Mouse (Mus musculus) embryonic fibroblast, embryonic 13.5 days (primary cell): ENCODE data around the gene Cic. TPM values are rescaled to one million over a fixed set of nuclear protein-coding genes. Genes with fewer than 3 reads are reported as not detected.
A peak's percentile ranks its signal among the peaks of the same experiment; 100 is the strongest.

Experiments used
- H3K27ac ChIP-seq: 2 replicates; pipeline ENCODE4 v1.5.1; 2012; ENCODE audit warnings: low read length, control low read depth, inconsistent platforms; ENCODE audit not compliant: insufficient read depth
- H3K4me1 ChIP-seq: 2 replicates; pipeline ENCODE4 v1.6.1; 2011; ENCODE audit warnings: low read length; ENCODE audit not compliant: control insufficient read depth, insufficient read depth
- H3K4me3 ChIP-seq: 2 replicates; pipeline ENCODE4 v1.5.1; 2011; ENCODE audit warnings: mild to moderate bottlenecking, control low read depth, low read length; ENCODE audit not compliant: insufficient read depth
- CTCF ChIP-seq: IDR thresholded peaks from 2 replicates; pipeline ENCODE4 v1.5.1; 2011; ENCODE audit warnings: mild to moderate bottlenecking, control low read depth, low read length, moderate library complexity, borderline replicate concordance; ENCODE audit not compliant: insufficient read depth
- POLR2A ChIP-seq: IDR thresholded peaks from 2 replicates; pipeline ENCODE4 v1.6.1; 2011; ENCODE audit warnings: low read depth, mild to moderate bottlenecking, control low read depth, low read length, moderate library complexity
- polyA plus RNA-seq: library from polyadenylated mRNA; stranded (reverse); fragments of >200 nt; gene quantifications from 2 replicates; pipeline ENCODE4 v1.2.4, GENCODE M21; 2011; ENCODE audit warnings: low read depth; ENCODE audit not compliant: missing spikeins, insufficient read length

The Cic gene
- polyA plus RNA-seq, 1 experiment: 152 TPM

- Histone ChIP-seq H3K4me3 (no peak overlapping the region), H3K27ac (peak overlapping the region; percentile 81), H3K4me1 (peaks cover 24% of the 10 kb centered on the region)
- TF ChIP-seq CTCF (no peak), POLR2A (0 out of 2 replicates have a peak, but pooled peaks have one; percentile 6)
These were observed 9.9 kb downstream of the Cic start for GRCm38 (mm10) chr7:25277405-25277804.

- TF ChIP-seq POLR2A: no peak
- TF ChIP-seq CTCF: no peak
- peaks cover 24% of the 10 kb centered on the region for H3K4me1 ChIP-seq
These were observed 10.5 kb downstream of the Cic start for GRCm38 (mm10) chr7:25277998-25278340.

GRCm38 (mm10) chr7:25278341-25279075, 11.0 kb downstream of the Cic start:
- H3K27ac ChIP-seq: peak overlapping the region; percentile 100
- H3K4me3 ChIP-seq: peak overlapping the region; percentile 44
- H3K4me1 ChIP-seq: peaks cover 24% of the 10 kb centered on the region
- TF ChIP-seq CTCF (peak; percentile 75; the same call in 1 of the 2 replicates), POLR2A (peak; percentile 70)

More at GRCm38 (mm10) chr7:25277998-25278340, 10.5 kb downstream of the Cic start:
- Histone ChIP-seq H3K4me3 (peak overlapping the region; percentile 41), H3K27ac (peak overlapping the region; percentile 81)

GRCm38 (mm10) chr7:25279076-25279860, 11.8 kb downstream of the Cic start:
- Histone ChIP-seq H3K4me1 (peaks cover 24% of the 10 kb centered on the region), H3K4me3 (peak overlapping the region; percentile 40), H3K27ac (peak overlapping the region; percentile 100)
- TF ChIP-seq CTCF (no peak), POLR2A (peak; percentile 39; the same call in 1 of the 2 replicates)

- Histone ChIP-seq H3K4me3 (peak overlapping the region; percentile 40), H3K4me1 (peaks cover 24% of the 10 kb centered on the region)
- TF ChIP-seq POLR2A (peak; percentile 63), CTCF (no peak)
These were observed 12.6 kb downstream of the Cic start for GRCm38 (mm10) chr7:25279861-25280791.

GRCm38 (mm10) chr7:25281166-25281733, 13.7 kb downstream of the Cic start:
- TF ChIP-seq CTCF (no peak), POLR2A (no peak)
- H3K27ac ChIP-seq: peak overlapping the region; percentile 100
- no peak overlapping the region for H3K4me3 ChIP-seq
- H3K4me1 ChIP-seq: peaks cover 18% of the 10 kb centered on the region; the same call in 1 of the 2 replicates

More at GRCm38 (mm10) chr7:25279861-25280791, 12.6 kb downstream of the Cic start:
- H3K27ac ChIP-seq: peak overlapping the region; percentile 100

GRCm38 (mm10) chr7:25281734-25282601, 14.5 kb downstream of the Cic start:
- H3K4me1 ChIP-seq: peaks cover 18% of the 10 kb centered on the region; the same call in 1 of the 2 replicates
- peak overlapping the region; percentile 33 for H3K4me3 ChIP-seq
- peak overlapping the region; percentile 100 for H3K27ac ChIP-seq
- TF ChIP-seq CTCF (no peak), POLR2A (peak; percentile 98)

- TF ChIP-seq POLR2A (peak; percentile 20), CTCF (no peak)
- H3K4me1 ChIP-seq: peaks cover 16% of the 10 kb centered on the region; the same call in 1 of the 2 replicates
- H3K27ac ChIP-seq: peak overlapping the region; percentile 70
- peak overlapping the region; percentile 95 for H3K4me3 ChIP-seq
These were observed 15.3 kb downstream of the Cic start for GRCm38 (mm10) chr7:25282731-25283211.
